Mouse (Mus musculus) intestine, embryonic 16.5 days (tissue): ENCODE results near the gene Ate1. TPM values are rescaled to one million over a fixed set of nuclear protein-coding genes. Genes with fewer than 3 reads are reported as not detected.

Experiments used
- ATAC-seq: fragments of 200-750 bp; cut with Nextera tagmentation; 2 replicates; pipeline ENCODE4 v1.8.0; 2017; ENCODE audit warnings: moderate TSS enrichment, moderate library complexity
- H3K27ac ChIP-seq: fragments of 300-500 bp; sonication (generic); 2 replicates; pipeline ENCODE4 v1.5.1; 2014; ENCODE audit warnings: mild to moderate bottlenecking, low read length
- H3K27me3 ChIP-seq: fragments of 300-500 bp; sonication (generic); replicated peaks from 2 replicates; pipeline ENCODE4 v1.6.1; 2014; ENCODE audit warnings: low read length, control low read depth, mixed read lengths; ENCODE audit not compliant: control insufficient read depth, insufficient read depth
- H3K36me3 ChIP-seq: fragments of 300-500 bp; sonication (generic); 2 replicates; pipeline ENCODE4 v1.6.1; 2014; ENCODE audit warnings: low read length, control low read depth; ENCODE audit not compliant: control insufficient read depth, insufficient read depth
- H3K4me1 ChIP-seq: fragments of 300-500 bp; sonication (generic); 2 replicates; pipeline ENCODE4 v1.6.1; 2014; ENCODE audit warnings: low read length, control low read depth, mixed read lengths; ENCODE audit not compliant: control insufficient read depth, insufficient read depth
- H3K4me2 ChIP-seq: fragments of 300-500 bp; sonication (generic); 2 replicates; pipeline ENCODE4 v1.6.1; 2014; ENCODE audit warnings: low read depth, low read length, control low read depth
- H3K4me3 ChIP-seq: fragments of 300-500 bp; sonication (generic); 2 replicates; pipeline ENCODE4 v1.5.1; 2014; ENCODE audit warnings: mild to moderate bottlenecking, low read length
- H3K9ac ChIP-seq: fragments of 300-500 bp; sonication (generic); 2 replicates; pipeline ENCODE4 v1.6.1; 2014; ENCODE audit warnings: low read depth, low read length
- H3K9me3 ChIP-seq: fragments of 300-500 bp; sonication (generic); 2 replicates; pipeline ENCODE4 v1.6.1; 2016; ENCODE audit warnings: low read length, control low read depth; ENCODE audit not compliant: control insufficient read depth
- WGBS: fragments of 180-500 bp; shearing (Covaris S2); extraction: QIAGEN DNeasy Blood & Tissue Kit; methylation state at CpG from one replicate; pipeline ENCODE4 v1.1.7; 2014; 5-methylcytosine and 5-hydroxymethylcytosine counted together
- polyA plus RNA-seq: library from polyadenylated mRNA; unstranded; fragments of >200 nt; fragmentation: Nextera tagmentation; extraction: Ambion mirVana; gene quantifications from 2 replicates; pipeline ENCODE4 v1.2.1, GENCODE M21; 2015

Gene Ate1
- polyA plus RNA-seq, 1 experiment from 2014 or later, result 46.1 TPM

GRCm38 (mm10) chr7:130547635-130548175 lies 27.5 kb upstream of the Ate1 start:
- H3K4me2 ChIP-seq, result no peak overlapping the region
- peaks cover 8% of the 10 kb centered on the region for H3K4me1 ChIP-seq
- H3K27me3 ChIP-seq, result no peaks in the 10 kb centered on the region
- no peaks in the 10 kb centered on the region for H3K9me3 ChIP-seq
- H3K27ac ChIP-seq, result no peak overlapping the region
- H3K9ac ChIP-seq, result no peak overlapping the region
- H3K36me3 ChIP-seq, result peaks cover 7% of the 10 kb centered on the region; the same call in 1 of the 2 replicates
- H3K4me3 ChIP-seq, result peak overlapping the region; percentile 89
- WGBS, result 78% methylated on average over 12 of the region's 12 CpGs
- ATAC-seq, result no peak; the same call in 1 of the 2 replicates

GRCm38 (mm10) chr7:130546791-130547484 lies 26.8 kb upstream of the Ate1 start:
- Histone ChIP-seq H3K9ac (peak overlapping the region; percentile 98), H3K4me1 (peaks cover 8% of the 10 kb centered on the region), H3K27me3 (no peaks in the 10 kb centered on the region), H3K9me3 (no peaks in the 10 kb centered on the region), H3K4me3 (peak overlapping the region; percentile 89), H3K36me3 (peaks cover 7% of the 10 kb centered on the region; the same call in 1 of the 2 replicates), H3K27ac (peak overlapping the region; percentile 100), H3K4me2 (peak overlapping the region; percentile 79)
- WGBS, result under 1% methylated on average over 83 of the region's 84 CpGs
- ATAC-seq, result peak; percentile 96

DNA sequence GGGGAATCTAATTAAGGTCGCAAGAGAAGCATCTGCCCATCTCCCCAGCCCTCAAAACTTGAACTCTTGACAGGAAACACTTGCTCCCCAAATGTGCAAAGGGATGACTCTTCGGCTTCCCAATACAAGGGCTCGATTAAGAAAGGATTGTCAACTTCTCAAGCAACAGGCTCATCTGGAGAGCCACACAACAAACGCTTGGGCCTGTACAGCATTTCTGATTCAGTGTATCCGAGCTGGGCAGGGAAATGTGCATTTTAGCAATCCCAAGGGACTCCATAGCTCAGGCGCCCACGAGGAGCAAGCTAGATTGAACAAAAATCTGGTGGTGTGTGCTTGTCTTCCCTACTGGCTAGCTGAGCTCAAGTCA lies 26.2 kb upstream of the Ate1 start:
- WGBS, result 4% methylated on average over 7 of the region's 7 CpGs
- Histone ChIP-seq H3K9me3 (no peaks in the 10 kb centered on the region), H3K27ac (peak overlapping the region; percentile 100), H3K9ac (peak overlapping the region; percentile 98), H3K4me1 (peaks cover 8% of the 10 kb centered on the region), H3K27me3 (no peaks in the 10 kb centered on the region), H3K4me3 (peak overlapping the region; percentile 89), H3K4me2 (peak overlapping the region; percentile 79), H3K36me3 (peaks cover 10% of the 10 kb centered on the region)
- no peak; the same call in 1 of the 2 replicates for ATAC-seq

DNA sequence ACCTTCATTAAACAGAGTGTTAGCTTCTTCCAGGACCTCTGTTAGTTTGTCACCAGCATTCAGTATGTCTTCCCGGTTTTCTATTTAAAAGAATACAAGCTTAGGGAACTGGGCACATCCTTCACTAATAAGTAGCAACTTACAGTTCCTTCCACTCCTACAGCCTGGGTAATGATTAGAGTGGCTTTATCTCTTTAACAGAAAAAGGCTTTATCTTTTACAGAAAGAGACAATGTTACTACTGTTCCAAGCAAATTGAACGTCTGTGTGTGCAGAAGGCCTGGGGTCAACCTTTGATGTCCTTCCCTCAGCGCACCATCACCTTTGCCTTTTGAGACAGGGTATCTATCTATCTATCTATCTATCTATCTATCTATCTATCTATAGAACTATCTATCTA lies 25.7 kb upstream of the Ate1 start:
- ATAC-seq, result no peak
- H3K36me3 ChIP-seq, result peaks cover 11% of the 10 kb centered on the region
- H3K27me3 ChIP-seq, result no peaks in the 10 kb centered on the region
- no peaks in the 10 kb centered on the region for H3K9me3 ChIP-seq
- peaks cover 8% of the 10 kb centered on the region for H3K4me1 ChIP-seq
- H3K4me2 ChIP-seq, result peak overlapping the region; percentile 79
- peak overlapping the region; percentile 100 for H3K27ac ChIP-seq
- WGBS, result 32% methylated on average over 3 of the region's 3 CpGs
- peak overlapping the region; percentile 98 for H3K9ac ChIP-seq
- peak overlapping the region; percentile 89 for H3K4me3 ChIP-seq

DNA sequence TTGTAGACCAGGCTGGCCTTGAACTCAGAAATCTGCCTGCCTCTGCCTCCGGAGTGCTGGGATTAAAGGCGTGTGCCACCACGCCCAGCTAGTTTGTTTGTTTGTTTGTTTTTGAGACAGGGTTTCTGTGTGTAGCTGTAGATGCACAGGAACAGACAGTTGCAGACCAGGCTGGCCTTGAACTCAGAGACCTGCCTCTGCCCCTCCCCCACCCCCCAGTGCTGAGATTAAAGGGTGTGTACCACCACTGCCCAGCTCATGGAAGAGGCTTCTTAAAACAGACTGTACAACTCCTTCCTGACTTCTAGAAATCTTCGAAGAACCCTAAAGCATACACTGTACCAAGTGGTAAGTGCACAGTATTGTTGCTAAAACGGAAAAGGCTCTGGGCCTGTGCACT lies 25.2 kb upstream of the Ate1 start:
- H3K9me3 ChIP-seq, result no peaks in the 10 kb centered on the region
- peak overlapping the region; percentile 89 for H3K4me3 ChIP-seq
- peak overlapping the region; percentile 79 for H3K4me2 ChIP-seq
- ATAC-seq, result no peak
- peaks cover 8% of the 10 kb centered on the region for H3K4me1 ChIP-seq
- no peaks in the 10 kb centered on the region for H3K27me3 ChIP-seq
- H3K36me3 ChIP-seq, result peaks cover 11% of the 10 kb centered on the region
- no peak overlapping the region for H3K27ac ChIP-seq
- no peak overlapping the region; the same call in 1 of the 2 replicates for H3K9ac ChIP-seq
- 83% methylated on average over 5 of the region's 5 CpGs for WGBS

DNA sequence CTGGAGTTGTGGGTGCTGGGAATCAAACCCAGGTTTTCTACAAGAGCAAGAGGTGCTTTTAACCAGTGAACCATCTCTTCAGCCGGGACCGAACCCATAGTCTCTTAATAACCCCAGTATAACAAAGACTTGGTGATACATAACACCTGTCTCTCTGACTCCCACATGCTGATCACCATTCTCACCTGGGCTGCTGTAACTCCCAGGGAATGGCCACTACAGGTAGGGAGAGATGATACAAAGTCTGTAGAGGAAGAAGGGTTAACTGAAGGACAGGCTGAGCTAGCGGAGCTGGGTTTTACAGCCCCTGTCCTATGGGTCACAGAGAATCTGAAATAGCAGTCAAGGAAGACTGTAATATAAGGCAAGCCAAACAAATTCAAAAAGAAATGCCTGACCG lies 23.0 kb upstream of the Ate1 start:
- ATAC-seq, result no peak
- Histone ChIP-seq H3K36me3 (peaks cover 11% of the 10 kb centered on the region), H3K4me1 (peaks cover 8% of the 10 kb centered on the region), H3K4me3 (no peak overlapping the region), H3K9me3 (no peaks in the 10 kb centered on the region), H3K4me2 (no peak overlapping the region), H3K27me3 (no peaks in the 10 kb centered on the region), H3K9ac (no peak overlapping the region), H3K27ac (no peak overlapping the region)
- WGBS, result 96% methylated on average over 4 of the region's 4 CpGs

DNA sequence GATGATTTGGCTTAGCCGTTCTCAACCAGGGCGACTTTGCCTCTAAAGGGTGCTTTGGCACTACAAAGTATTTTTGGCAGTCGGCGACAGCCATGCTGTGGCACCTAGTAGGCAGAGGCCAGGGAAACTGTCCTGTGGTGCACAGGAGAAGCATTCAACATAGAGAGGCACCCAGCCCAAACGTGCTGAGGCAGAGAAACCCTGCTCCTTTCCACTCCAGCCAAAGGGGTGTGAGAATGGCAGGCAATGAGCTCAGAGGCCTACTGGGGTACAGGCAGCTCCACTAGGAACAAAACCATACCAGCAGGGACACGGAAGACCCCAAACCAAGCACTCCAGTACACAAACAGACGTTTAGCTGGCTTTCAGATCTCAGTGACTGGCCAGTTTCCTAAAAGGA lies 20.0 kb upstream of the Ate1 start:
- no peaks in the 10 kb centered on the region for H3K9me3 ChIP-seq
- H3K4me1 ChIP-seq, result no peaks in the 10 kb centered on the region
- H3K27me3 ChIP-seq, result no peaks in the 10 kb centered on the region
- no peak overlapping the region for H3K4me3 ChIP-seq
- 89% methylated on average over 7 of the region's 7 CpGs for WGBS
- H3K36me3 ChIP-seq, result peaks cover 15% of the 10 kb centered on the region
- no peak overlapping the region for H3K27ac ChIP-seq
- no peak overlapping the region for H3K4me2 ChIP-seq
- no peak overlapping the region for H3K9ac ChIP-seq
- ATAC-seq, result no peak

DNA sequence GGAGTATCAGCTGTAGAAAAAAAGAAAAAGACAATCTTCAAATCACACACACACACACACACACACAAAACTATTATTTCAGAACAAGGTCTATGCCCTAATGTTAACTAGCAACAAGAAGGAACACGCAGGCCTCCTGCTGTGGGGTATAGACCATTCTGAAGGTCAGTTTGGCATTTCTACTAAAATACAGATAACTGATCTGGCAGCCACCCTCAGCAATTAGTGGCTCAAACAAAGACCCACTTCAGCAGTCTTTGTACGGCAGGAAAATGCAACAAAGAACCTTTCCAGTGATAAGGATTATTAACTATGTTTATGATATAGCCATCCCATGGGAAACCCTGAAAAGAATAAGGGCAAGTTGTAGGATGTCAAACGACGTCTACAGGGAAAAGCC lies 16.9 kb upstream of the Ate1 start:
- H3K4me2 ChIP-seq, result no peak overlapping the region
- no peaks in the 10 kb centered on the region for H3K27me3 ChIP-seq
- ATAC-seq, result no peak
- peaks cover 14% of the 10 kb centered on the region; the same call in 1 of the 2 replicates for H3K36me3 ChIP-seq
- H3K9ac ChIP-seq, result no peak overlapping the region
- no peak overlapping the region for H3K4me3 ChIP-seq
- no peak overlapping the region for H3K27ac ChIP-seq
- H3K4me1 ChIP-seq, result no peaks in the 10 kb centered on the region
- 71% methylated on average over 4 of the region's 4 CpGs for WGBS
- H3K9me3 ChIP-seq, result no peaks in the 10 kb centered on the region

DNA sequence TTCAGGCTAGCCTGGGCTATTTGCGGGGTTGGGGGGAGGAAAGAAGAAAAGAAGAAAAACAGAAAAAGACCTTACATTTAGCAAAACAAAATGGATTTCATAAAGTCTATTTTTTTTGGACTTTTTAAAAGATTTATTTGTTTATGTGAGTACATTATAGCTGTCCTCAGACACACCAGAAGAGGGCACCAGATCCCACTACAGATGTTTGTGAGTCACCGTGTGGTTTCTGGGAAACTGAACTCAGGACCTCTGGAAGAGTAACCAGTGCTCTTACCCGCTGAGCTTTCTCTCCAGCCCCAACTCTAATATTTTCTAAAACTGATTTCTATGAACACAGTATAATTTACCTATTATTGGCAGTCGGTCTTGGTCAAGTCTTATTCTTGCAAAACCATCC lies 15.0 kb upstream of the Ate1 start:
- Histone ChIP-seq H3K27ac (no peak overlapping the region), H3K4me1 (no peaks in the 10 kb centered on the region), H3K9ac (no peak overlapping the region), H3K36me3 (peaks cover 15% of the 10 kb centered on the region; the same call in 1 of the 2 replicates), H3K27me3 (no peaks in the 10 kb centered on the region), H3K9me3 (no peaks in the 10 kb centered on the region), H3K4me2 (no peak overlapping the region), H3K4me3 (no peak overlapping the region)
- no peak for ATAC-seq
- 87% methylated on average over 4 of the region's 4 CpGs for WGBS
